Mouse (Mus musculus) embryonic facial prominence, embryonic 15.5 days (tissue): ENCODE measurements at regions not wholly inside any gene's neighbourhood (a gene's known extent, or its start where the extent isn't known, plus 50 kb on each side); places are given as distances from the start of the nearest gene placed in this dataset.

Experiments used
- ATAC-seq: fragments of 200-750 bp; cut with Nextera tagmentation; 2 replicates; pipeline ENCODE4 v1.8.0; 2017; ENCODE audit warnings: low read depth, moderate TSS enrichment; ENCODE audit not compliant: insufficient number of reproducible peaks, low FRiP score, low TSS enrichment
- H3K27ac ChIP-seq: fragments of 300-500 bp; sonication (generic); replicated peaks from 2 replicates; pipeline ENCODE4 v1.5.1; 2015; ENCODE audit warnings: mild to moderate bottlenecking, inconsistent platforms
- H3K27me3 ChIP-seq: fragments of 300-500 bp; sonication (generic); 2 replicates; pipeline ENCODE4 v1.6.1; 2015; ENCODE audit warnings: inconsistent platforms
- H3K36me3 ChIP-seq: fragments of 300-500 bp; sonication (generic); 2 replicates; pipeline ENCODE4 v1.6.1; 2015; ENCODE audit warnings: mild to moderate bottlenecking, inconsistent platforms
- H3K4me1 ChIP-seq: fragments of 300-500 bp; sonication (generic); 2 replicates; pipeline ENCODE4 v1.6.1; 2015; ENCODE audit warnings: inconsistent platforms
- H3K4me2 ChIP-seq: fragments of 300-500 bp; sonication (generic); replicated peaks from 2 replicates; pipeline ENCODE4 v1.6.1; 2015; ENCODE audit warnings: mild to moderate bottlenecking, inconsistent platforms
- H3K4me3 ChIP-seq: fragments of 300-500 bp; sonication (generic); replicated peaks from 2 replicates; pipeline ENCODE4 v1.5.1; 2015; ENCODE audit warnings: mild to moderate bottlenecking, inconsistent platforms
- H3K9ac ChIP-seq: fragments of 300-500 bp; sonication (generic); 2 replicates; pipeline ENCODE4 v1.6.1; 2015; ENCODE audit warnings: inconsistent platforms
- H3K9me3 ChIP-seq: fragments of 300-500 bp; sonication (generic); replicated peaks from 2 replicates; pipeline ENCODE4 v1.6.1; 2016; ENCODE audit warnings: inconsistent platforms
- WGBS: fragments of 180-500 bp; shearing (Covaris S2); methylation state at CpG from one replicate; pipeline ENCODE4 v1.1.7; 2015; 5-methylcytosine and 5-hydroxymethylcytosine counted together

GRCm38 (mm10) chr12:110082921-110083320 is 195.9 kb upstream of the Dio3 start:
- H3K27ac ChIP-seq = no peak overlapping the region
- no peak overlapping the region for H3K4me2 ChIP-seq
- H3K4me1 ChIP-seq = no peaks in the 10 kb centered on the region
- 51% methylated on average over 13 of the region's 13 CpGs for WGBS
- 0 out of 2 replicates have a peak, but pooled peaks have one; percentile 39 for ATAC-seq
- no peaks in the 10 kb centered on the region for H3K27me3 ChIP-seq
- H3K9ac ChIP-seq = no peak overlapping the region
- H3K4me3 ChIP-seq = no peak overlapping the region
- no peaks in the 10 kb centered on the region for H3K36me3 ChIP-seq
- H3K9me3 ChIP-seq = no peaks in the 10 kb centered on the region

- ATAC-seq = no peak
- Histone ChIP-seq H3K9ac (no peak overlapping the region), H3K4me3 (no peak overlapping the region), H3K9me3 (no peaks in the 10 kb centered on the region), H3K4me1 (no peaks in the 10 kb centered on the region), H3K27me3 (no peaks in the 10 kb centered on the region), H3K36me3 (no peaks in the 10 kb centered on the region), H3K27ac (no peak overlapping the region), H3K4me2 (no peak overlapping the region)
- WGBS = 57% methylated on average over 5 of the region's 5 CpGs
Observed at GRCm38 (mm10) chr12:110083471-110083870, 195.4 kb upstream of the Dio3 start.

- Histone ChIP-seq H3K27me3 (no peaks in the 10 kb centered on the region), H3K9me3 (no peaks in the 10 kb centered on the region), H3K4me3 (no peak overlapping the region), H3K9ac (no peak overlapping the region), H3K4me2 (no peak overlapping the region), H3K4me1 (no peaks in the 10 kb centered on the region), H3K27ac (no peak overlapping the region), H3K36me3 (no peaks in the 10 kb centered on the region)
- no peak for ATAC-seq
- WGBS = 89% methylated on average over 2 of the region's 2 CpGs
Observed at GRCm38 (mm10) chr12:110086921-110087320, 191.9 kb upstream of the Dio3 start.

- H3K4me3 ChIP-seq = no peak overlapping the region
- no peak overlapping the region for H3K27ac ChIP-seq
- ATAC-seq = no peak
- H3K36me3 ChIP-seq = no peaks in the 10 kb centered on the region
- no peaks in the 10 kb centered on the region for H3K9me3 ChIP-seq
- no peaks in the 10 kb centered on the region for H3K27me3 ChIP-seq
- no peak overlapping the region for H3K9ac ChIP-seq
- H3K4me2 ChIP-seq = no peak overlapping the region
- H3K4me1 ChIP-seq = no peaks in the 10 kb centered on the region
Observed at GRCm38 (mm10) chr12:110087812-110088211, 191.1 kb upstream of the Dio3 start.

- no peak for ATAC-seq
- Histone ChIP-seq H3K27me3 (no peaks in the 10 kb centered on the region), H3K9me3 (0 out of 2 replicates have a peak, but pooled peaks cover 4% of the 10 kb centered on the region), H3K36me3 (no peaks in the 10 kb centered on the region), H3K27ac (no peak overlapping the region), H3K4me2 (no peak overlapping the region), H3K9ac (no peak overlapping the region), H3K4me3 (no peak overlapping the region), H3K4me1 (no peaks in the 10 kb centered on the region)
- WGBS = 82% methylated on average over 7 of the region's 7 CpGs
Observed at GRCm38 (mm10) chr12:110102186-110102585, 176.7 kb upstream of the Dio3 start.

- H3K27ac ChIP-seq = no peak overlapping the region
- H3K4me2 ChIP-seq = no peak overlapping the region
- H3K4me3 ChIP-seq = no peak overlapping the region
- H3K9me3 ChIP-seq = no peaks in the 10 kb centered on the region
- ATAC-seq = no peak
- no peaks in the 10 kb centered on the region for H3K27me3 ChIP-seq
- no peak overlapping the region for H3K9ac ChIP-seq
- no peaks in the 10 kb centered on the region for H3K4me1 ChIP-seq
- 72% methylated on average over 11 of the region's 11 CpGs for WGBS
- H3K36me3 ChIP-seq = no peaks in the 10 kb centered on the region
Observed at GRCm38 (mm10) chr12:110112051-110112722, 166.7 kb upstream of the Dio3 start.

GRCm38 (mm10) chr12:110112723-110113105 is 166.2 kb upstream of the Dio3 start:
- no peak overlapping the region for H3K4me2 ChIP-seq
- no peak overlapping the region for H3K4me3 ChIP-seq
- WGBS = 75% methylated on average over 7 of the region's 7 CpGs
- no peak overlapping the region for H3K9ac ChIP-seq
- no peak for ATAC-seq
- no peaks in the 10 kb centered on the region for H3K4me1 ChIP-seq
- H3K9me3 ChIP-seq = no peaks in the 10 kb centered on the region
- no peaks in the 10 kb centered on the region for H3K27me3 ChIP-seq
- no peaks in the 10 kb centered on the region for H3K36me3 ChIP-seq
- no peak overlapping the region for H3K27ac ChIP-seq

- no peaks in the 10 kb centered on the region for H3K27me3 ChIP-seq
- no peak overlapping the region for H3K4me3 ChIP-seq
- ATAC-seq = no peak
- H3K27ac ChIP-seq = no peak overlapping the region
- no peak overlapping the region for H3K9ac ChIP-seq
- no peaks in the 10 kb centered on the region for H3K36me3 ChIP-seq
- H3K9me3 ChIP-seq = no peaks in the 10 kb centered on the region
- H3K4me1 ChIP-seq = no peaks in the 10 kb centered on the region
- WGBS = 76% methylated on average over 7 of the region's 7 CpGs
- H3K4me2 ChIP-seq = no peak overlapping the region
Observed at GRCm38 (mm10) chr12:110120141-110120540, 158.7 kb upstream of the Dio3 start.

- Histone ChIP-seq H3K27ac (no peak overlapping the region), H3K27me3 (no peaks in the 10 kb centered on the region), H3K4me1 (no peaks in the 10 kb centered on the region), H3K9me3 (no peaks in the 10 kb centered on the region), H3K4me3 (no peak overlapping the region), H3K36me3 (no peaks in the 10 kb centered on the region), H3K4me2 (no peak overlapping the region), H3K9ac (no peak overlapping the region)
- no peak for ATAC-seq
- 70% methylated on average over 4 of the region's 4 CpGs for WGBS
Observed at GRCm38 (mm10) chr12:110122976-110123375, 155.9 kb upstream of the Dio3 start.

GRCm38 (mm10) chr12:110126525-110126924 is 152.3 kb upstream of the Dio3 start:
- Histone ChIP-seq H3K27ac (no peak overlapping the region), H3K4me3 (no peak overlapping the region), H3K36me3 (no peaks in the 10 kb centered on the region), H3K9me3 (no peaks in the 10 kb centered on the region), H3K4me1 (no peaks in the 10 kb centered on the region), H3K27me3 (no peaks in the 10 kb centered on the region), H3K9ac (no peak overlapping the region), H3K4me2 (no peak overlapping the region)
- 74% methylated on average over 7 of the region's 7 CpGs for WGBS
- ATAC-seq = no peak

GRCm38 (mm10) chr12:110145379-110145778 is 133.5 kb upstream of the Dio3 start:
- no peak for ATAC-seq
- Histone ChIP-seq H3K4me1 (no peaks in the 10 kb centered on the region), H3K27me3 (no peaks in the 10 kb centered on the region), H3K4me3 (no peak overlapping the region), H3K36me3 (no peaks in the 10 kb centered on the region), H3K4me2 (no peak overlapping the region), H3K9me3 (0 out of 2 replicates have a peak, but pooled peaks cover 6% of the 10 kb centered on the region), H3K27ac (no peak overlapping the region), H3K9ac (no peak overlapping the region)
- WGBS = 58% methylated on average over 5 of the region's 5 CpGs

GRCm38 (mm10) chr12:110154225-110154962 is 124.5 kb upstream of the Dio3 start:
- H3K9ac ChIP-seq = no peak overlapping the region
- H3K4me3 ChIP-seq = no peak overlapping the region
- no peaks in the 10 kb centered on the region for H3K27me3 ChIP-seq
- H3K27ac ChIP-seq = no peak overlapping the region
- H3K36me3 ChIP-seq = no peaks in the 10 kb centered on the region
- H3K4me1 ChIP-seq = peaks cover 20% of the 10 kb centered on the region; the same call in 1 of the 2 replicates
- 86% methylated on average over 8 of the region's 8 CpGs for WGBS
- H3K4me2 ChIP-seq = no peak overlapping the region
- no peak for ATAC-seq
- 0 out of 2 replicates have a peak, but pooled peaks cover 6% of the 10 kb centered on the region for H3K9me3 ChIP-seq
